Mouse (Mus musculus) CH12.LX (cell line): ENCODE data around the gene 1190005I06Rik.
A peak's percentile ranks its signal among the peaks of the same experiment; 100 is the strongest.
"Not testable (repeated sequence)": the region's sequence is repeated elsewhere in the genome, so short reads cannot be mapped to it uniquely, and the experiment has no call there.

Experiments used
- CTCF ChIP-seq, 2 experiments: IDR thresholded peaks in 1 of 2; conservative IDR thresholded peaks in 1 of 2; 2 replicates each; pipeline ENCODE4 v1.5.1; 2011 to 2012; ENCODE audit warnings: low read depth in 2 of 2, low read length in 2 of 2, improper control_type of control experiment in 1 of 2, inconsistent platforms in 1 of 2, mild to moderate bottlenecking in 1 of 2, moderate library complexity in 1 of 2
- E2F4 ChIP-seq: IDR thresholded peaks from 2 replicates; pipeline ENCODE4 v1.6.1; 2011; ENCODE audit warnings: low read depth, low read length, improper control_type of control experiment; ENCODE audit not compliant: insufficient replicate concordance
- ETS1 ChIP-seq: conservative IDR thresholded peaks from 2 replicates; pipeline ENCODE4 v1.6.1; 2012; ENCODE audit warnings: low read depth, mild to moderate bottlenecking, inconsistent platforms, low read length, improper control_type of control experiment, moderate library complexity
- HCFC1 ChIP-seq: IDR thresholded peaks from 2 replicates; pipeline ENCODE4 v1.6.1; 2012; ENCODE audit warnings: low read depth, mild to moderate bottlenecking, inconsistent platforms, low read length, improper control_type of control experiment
- IRF4 ChIP-seq: IDR thresholded peaks from 2 replicates; pipeline ENCODE4 v1.6.1; 2014; ENCODE audit warnings: low read depth, mild to moderate bottlenecking, inconsistent platforms, low read length, improper control_type of control experiment
- KAT2A ChIP-seq: IDR thresholded peaks from 2 replicates; pipeline ENCODE4 v1.6.1; 2012; ENCODE audit warnings: low read length, improper control_type of control experiment, inconsistent platforms; ENCODE audit not compliant: insufficient replicate concordance
- MAX ChIP-seq: IDR thresholded peaks from 2 replicates; pipeline ENCODE4 v1.6.1; 2011; ENCODE audit warnings: low read length, improper control_type of control experiment
- POLR2A ChIP-seq: IDR thresholded peaks from 2 replicates; pipeline ENCODE4 v1.6.1; 2011; ENCODE audit warnings: low read depth, mild to moderate bottlenecking, improper control_type of control experiment, low read length
- POLR2AphosphoS2 ChIP-seq: IDR thresholded peaks from 2 replicates; pipeline ENCODE4 v1.6.1; 2011; ENCODE audit warnings: low read depth, low read length, improper control_type of control experiment
- USF2 ChIP-seq: conservative IDR thresholded peaks from 2 replicates; pipeline ENCODE4 v1.6.1; 2011; ENCODE audit warnings: low read depth, low read length, improper control_type of control experiment
- ZMIZ1 ChIP-seq: IDR thresholded peaks from 2 replicates; pipeline ENCODE4 v1.6.1; 2012; ENCODE audit warnings: low read depth, mild to moderate bottlenecking, inconsistent platforms, low read length, improper control_type of control experiment
- ZNF384 ChIP-seq: IDR thresholded peaks from 2 replicates; pipeline ENCODE4 v1.6.1; 2012; ENCODE audit warnings: low read depth, low read length, improper control_type of control experiment, inconsistent platforms

DNA sequence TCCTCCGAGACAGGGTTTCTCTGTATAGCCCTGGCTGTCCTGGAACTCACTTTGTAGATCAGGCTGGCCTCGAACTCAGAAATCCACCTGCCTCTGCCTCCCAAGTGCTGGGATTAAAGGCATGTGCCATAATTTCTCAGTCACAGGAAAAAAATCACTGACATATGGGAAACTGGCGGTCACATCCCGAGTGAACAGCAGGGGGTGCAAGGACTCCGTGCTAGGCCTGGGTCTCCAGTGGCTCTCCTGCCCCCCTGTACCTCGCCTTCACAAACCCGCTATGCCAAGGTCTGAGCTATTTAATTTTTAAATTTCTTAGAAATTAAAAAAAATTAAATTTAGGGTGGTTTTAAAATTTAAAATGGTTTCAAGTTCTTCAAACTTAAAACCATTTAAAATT is 33.0 kb upstream of the 1190005I06Rik start:
- peak; percentile 12 to 90; a peak in 2 of 4 replicates for TF ChIP-seq CTCF (conservative IDR thresholded peaks at IDR 0.05 in 1 of 2, IDR thresholded peaks at IDR 0.05 in 1 of 2; ENCODE audit: low read depth in 2 of 2, low read length in 2 of 2)
- TF ChIP-seq KAT2A, MAX, ETS1, POLR2A, IRF4, POLR2AphosphoS2, USF2, ZMIZ1, HCFC1, E2F4: not testable (repeated sequence)
- TF ChIP-seq ZNF384, result peak; percentile 59
